Mouse (Mus musculus) testis, postnatal 10 days (tissue): ENCODE measurements around the gene Cercam.
"Not testable (repeated sequence)": the region's sequence is repeated elsewhere in the genome, so short reads cannot be mapped to it uniquely, and the experiment has no call there.

Experiments
- DNase-seq: peaks from one replicate; pipeline ENCODE4 v3.0.0; 2021; ENCODE audit warnings: low spot score

Gene Cercam

DNA sequence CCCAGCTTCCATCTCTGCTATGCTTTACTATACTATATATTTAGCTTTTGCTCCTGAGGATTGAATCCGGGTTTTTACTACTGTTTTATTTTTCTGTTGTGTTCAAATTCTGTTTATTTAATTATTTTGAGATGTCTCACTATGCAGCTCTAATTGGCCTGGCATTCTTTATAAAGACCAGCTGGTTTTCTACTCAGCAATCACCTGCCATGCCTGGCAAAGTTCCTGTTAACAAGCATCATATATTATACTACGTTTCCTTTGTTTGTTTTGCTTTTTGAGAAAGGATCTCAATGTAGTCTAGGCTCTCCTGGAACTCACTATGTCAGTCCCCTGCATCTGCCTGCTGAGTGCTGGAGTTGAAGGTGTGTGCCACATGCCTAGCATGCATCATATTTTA lies 28.4 kb downstream of the Cercam start:
- DNase-seq, result no peak

GRCm38 (mm10) chr2:29898081-29898480 lies 29.1 kb downstream of the Cercam start:
- no peak for DNase-seq

- DNase-seq, result no peak
These were observed 33.2 kb downstream of the Cercam start for GRCm38 (mm10) chr2:29902194-29902593.

DNA sequence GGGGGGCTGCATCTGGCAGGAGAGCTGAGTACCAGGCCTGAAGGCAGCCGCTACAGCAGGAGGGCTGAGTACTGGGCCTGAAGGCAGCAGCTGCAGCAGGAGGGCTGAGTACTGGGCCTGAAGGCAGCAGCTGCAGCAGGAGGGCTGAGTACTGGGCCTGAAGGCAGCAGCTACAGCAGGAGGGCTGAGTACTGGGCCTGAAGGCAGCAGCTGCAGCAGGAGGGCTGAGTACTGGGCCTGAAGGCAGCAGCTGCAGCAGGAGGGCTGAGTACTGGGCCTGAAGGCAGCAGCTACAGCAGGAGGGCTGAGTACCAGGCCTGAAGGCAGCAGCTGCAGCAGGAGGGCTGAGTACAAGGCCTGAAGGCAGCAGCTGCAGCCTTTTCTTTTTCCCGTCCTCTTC lies 39.2 kb downstream of the Cercam start:
- not testable (repeated sequence) for DNase-seq

- no peak for DNase-seq
These were observed 41.1 kb downstream of the Cercam start for GRCm38 (mm10) chr2:29910042-29910441.

- no peak for DNase-seq
These were observed 48.7 kb downstream of the Cercam start for GRCm38 (mm10) chr2:29917621-29918020.

GRCm38 (mm10) chr2:29922011-29922410 lies 53.0 kb downstream of the Cercam start:
- DNase-seq, result peak; percentile 85

DNA sequence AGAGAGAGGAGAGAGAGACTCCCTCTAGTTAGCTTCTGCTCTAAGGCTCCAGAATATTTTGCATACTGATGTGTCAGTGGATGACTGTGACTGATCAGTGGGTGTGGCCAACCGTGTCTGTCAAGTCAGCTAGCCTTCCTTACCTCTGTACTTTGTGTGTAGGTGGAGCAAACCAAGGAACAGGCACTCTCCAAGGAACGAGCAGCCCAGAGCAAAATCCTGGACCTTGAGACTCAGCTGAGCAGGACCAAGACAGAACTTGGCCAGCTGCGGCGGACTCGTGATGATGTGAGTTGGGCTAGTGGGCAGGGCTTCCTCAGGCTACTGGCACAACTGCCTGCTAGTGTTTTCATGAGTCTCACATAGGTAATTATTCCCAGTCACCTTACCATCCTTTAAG lies 57.6 kb downstream of the Cercam start:
- DNase-seq, result no peak

GRCm38 (mm10) chr2:29930506-29930905 lies 61.5 kb downstream of the Cercam start:
- no peak for DNase-seq

GRCm38 (mm10) chr2:29931194-29931593 lies 62.2 kb downstream of the Cercam start:
- no peak for DNase-seq
